Mouse (Mus musculus) spleen, adult 2 months (tissue): ENCODE measurements around the gene Zfp37.

Experiments used
- CTCF ChIP-seq: fragments of 200-500 bp; IDR thresholded peaks from 2 replicates; pipeline ENCODE4 v1.5.1; 2011; ENCODE audit warnings: mild to moderate bottlenecking, inconsistent platforms; ENCODE audit not compliant: insufficient read depth, insufficient read length, insufficient replicate concordance; ENCODE audit errors: extremely low read depth
- POLR2A ChIP-seq: fragments of 200-500 bp; IDR thresholded peaks from 2 replicates; pipeline ENCODE4 v1.6.1; 2011; ENCODE audit warnings: low read depth, low read length, inconsistent platforms

- TF ChIP-seq POLR2A (no peak), CTCF (no peak)
Observed at GRCm38 (mm10) chr4:62278081-62278480, 47.2 kb upstream of the Zfp37 start.
